Mouse (Mus musculus): ENCODE measurements around the gene Nfe2l3. TPM values are rescaled to one million over a fixed set of nuclear protein-coding genes. Genes with fewer than 3 reads are reported as not detected.

Nfe2l3 gene
- polyA plus RNA-seq, 1 experiment from 2014 or later: 2.8 TPM

DNA sequence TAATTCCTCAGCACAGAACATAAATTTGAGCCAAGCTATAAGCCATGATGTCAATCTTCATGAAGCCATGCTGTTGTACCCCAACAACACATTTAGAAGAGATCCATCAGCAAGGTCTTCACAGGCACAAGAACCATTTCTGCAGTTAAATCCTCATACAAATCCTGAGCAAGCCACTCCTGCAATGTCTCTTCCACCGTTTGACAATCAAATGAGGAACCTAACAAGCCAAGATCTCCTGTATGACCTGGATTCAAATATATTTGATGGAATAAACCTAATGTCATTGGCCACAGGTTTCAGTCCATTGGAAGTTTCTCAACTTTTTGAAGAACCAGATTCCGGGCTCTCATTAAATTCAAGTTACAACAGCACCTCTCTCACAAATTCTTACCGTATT, 24.8 kb downstream of the Nfe2l3 start:
- no peak overlapping the region for H3K4me3 ChIP-seq
- H3K4me1 ChIP-seq (replicated peaks): peaks cover 7% of the 10 kb centered on the region
- H3K27ac ChIP-seq (replicated peaks): no peak overlapping the region
- H3K27me3 ChIP-seq: no peaks in the 10 kb centered on the region
- H3K9me3 ChIP-seq: no peaks in the 10 kb centered on the region
- peaks cover 44% of the 10 kb centered on the region for H3K36me3 ChIP-seq
- no peak overlapping the region for H3K4me2 ChIP-seq
- no peak for ATAC-seq (ENCODE audit: low read depth)
- H3K9ac ChIP-seq: no peak overlapping the region
- WGBS: 82% methylated on average over 3 of the region's 3 CpGs

DNA sequence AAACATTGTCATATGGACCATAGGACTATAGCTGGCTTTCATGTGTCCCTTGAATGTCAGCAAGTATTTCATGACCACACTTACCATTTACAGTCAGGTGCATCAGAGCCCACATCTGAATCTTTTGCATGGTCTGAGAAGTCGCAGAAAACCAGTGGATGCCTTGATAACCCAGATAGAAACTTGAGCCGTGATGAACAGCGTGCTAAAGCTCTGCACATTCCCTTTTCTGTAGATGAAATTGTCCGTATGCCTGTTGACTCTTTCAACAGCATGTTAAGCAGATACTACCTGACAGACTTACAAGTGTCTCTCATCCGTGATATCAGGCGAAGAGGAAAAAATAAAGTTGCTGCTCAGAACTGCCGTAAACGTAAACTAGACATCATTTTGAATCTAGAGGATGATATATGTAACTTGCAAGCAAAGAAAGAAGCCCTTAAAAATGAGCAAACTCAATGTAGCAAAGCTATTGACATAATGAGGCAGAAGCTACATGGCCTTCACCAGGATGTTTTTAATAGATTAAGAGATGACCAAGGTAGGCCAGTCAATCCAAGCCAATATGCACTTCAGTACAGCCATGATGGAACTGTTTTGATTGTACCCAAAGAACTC, 25.4 kb downstream of the Nfe2l3 start:
- H3K4me3 ChIP-seq: no peak overlapping the region
- H3K9me3 ChIP-seq: no peaks in the 10 kb centered on the region
- no peak overlapping the region for H3K9ac ChIP-seq
- H3K27me3 ChIP-seq: no peaks in the 10 kb centered on the region
- 85% methylated on average over 8 of the region's 8 CpGs for WGBS
- H3K4me2 ChIP-seq: no peak overlapping the region
- H3K4me1 ChIP-seq (replicated peaks): peaks cover 7% of the 10 kb centered on the region
- ATAC-seq (ENCODE audit: low read depth): no peak
- peaks cover 46% of the 10 kb centered on the region for H3K36me3 ChIP-seq
- H3K27ac ChIP-seq (replicated peaks): no peak overlapping the region

DNA sequence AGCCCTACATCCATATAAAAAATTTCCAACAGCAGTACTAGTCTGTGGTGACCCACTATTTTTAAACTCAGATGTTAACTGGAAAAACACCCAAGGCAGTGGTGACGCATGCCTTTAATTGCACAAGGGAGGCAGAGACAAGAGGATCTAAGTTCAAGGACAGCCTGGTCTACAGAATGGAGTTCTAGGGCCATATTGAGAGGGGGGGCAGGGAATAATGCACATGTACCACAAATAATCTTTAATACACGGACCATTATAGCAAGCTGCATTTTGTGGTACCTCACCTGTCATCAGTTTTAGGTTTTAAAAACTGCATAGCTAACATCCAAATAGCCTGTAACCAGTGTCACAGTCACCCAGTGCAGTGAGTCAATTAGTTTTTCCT, 26.4 kb downstream of the Nfe2l3 start:
- peaks cover 8% of the 10 kb centered on the region for H3K4me1 ChIP-seq (replicated peaks)
- WGBS: 51% methylated on average over 2 of the region's 2 CpGs
- H3K27me3 ChIP-seq: no peaks in the 10 kb centered on the region
- H3K9ac ChIP-seq: no peak overlapping the region
- no peaks in the 10 kb centered on the region for H3K9me3 ChIP-seq
- H3K4me3 ChIP-seq: no peak overlapping the region
- peaks cover 56% of the 10 kb centered on the region for H3K36me3 ChIP-seq
- ATAC-seq (ENCODE audit: low read depth): 0 out of 2 replicates have a peak, but pooled peaks have one; percentile 16
- no peak overlapping the region for H3K4me2 ChIP-seq
- no peak overlapping the region for H3K27ac ChIP-seq (replicated peaks)

DNA sequence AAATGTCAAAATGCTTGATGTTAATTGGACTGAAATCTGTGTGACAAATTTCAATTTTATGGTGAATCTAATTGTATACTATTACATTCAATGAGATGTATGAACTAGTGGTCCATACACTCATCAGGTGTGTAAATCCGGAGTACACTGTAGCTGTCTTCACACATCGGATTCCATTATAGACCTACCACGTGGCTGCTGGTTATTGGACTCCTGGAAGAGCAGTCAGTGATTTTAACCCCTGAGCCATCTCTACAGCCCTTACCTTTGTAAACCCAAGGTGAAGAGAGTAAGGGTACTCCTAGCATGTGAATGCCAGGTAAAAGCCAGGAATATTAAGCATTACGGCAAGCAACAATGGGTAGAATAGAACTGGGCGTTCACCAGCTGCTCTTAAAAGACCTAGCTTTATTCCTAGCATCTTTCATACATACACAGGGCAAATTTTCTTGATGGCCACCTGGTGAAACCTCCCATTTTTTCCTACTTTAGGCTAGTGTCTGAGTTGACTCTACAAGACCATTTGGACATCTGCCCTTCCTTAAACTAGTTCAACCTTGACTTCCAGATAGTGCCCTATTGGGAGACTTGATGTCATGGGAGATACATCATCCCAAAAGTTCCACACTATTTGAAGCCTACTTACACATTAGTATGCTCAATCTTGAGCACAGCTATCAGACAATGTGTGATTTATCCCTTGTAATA, 27.0 kb downstream of the Nfe2l3 start:
- 37% methylated on average over 5 of the region's 5 CpGs for WGBS
- no peak overlapping the region for H3K4me2 ChIP-seq
- peaks cover 12% of the 10 kb centered on the region for H3K4me1 ChIP-seq (replicated peaks)
- no peak overlapping the region for H3K9ac ChIP-seq
- no peak overlapping the region for H3K4me3 ChIP-seq
- H3K27ac ChIP-seq (replicated peaks): no peak overlapping the region
- ATAC-seq (ENCODE audit: low read depth): peak; percentile 52
- peaks cover 60% of the 10 kb centered on the region for H3K36me3 ChIP-seq
- H3K27me3 ChIP-seq: no peaks in the 10 kb centered on the region
- H3K9me3 ChIP-seq: no peaks in the 10 kb centered on the region

DNA sequence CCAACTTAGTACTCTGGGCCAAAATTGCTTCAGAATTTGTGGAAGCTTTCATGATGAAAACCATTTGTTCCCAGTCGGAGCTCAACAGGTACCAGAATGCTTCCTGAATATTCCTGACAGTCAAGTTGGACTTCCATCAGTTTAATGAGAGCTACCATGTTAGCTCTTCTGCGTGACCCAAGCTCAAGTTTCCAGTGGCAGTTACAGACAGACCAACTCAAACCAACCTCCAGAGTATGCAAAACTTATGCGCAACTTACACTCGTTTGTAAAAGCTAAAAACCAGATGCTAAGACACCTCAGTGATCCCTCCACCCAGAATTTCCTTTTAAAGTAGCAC, 27.5 kb downstream of the Nfe2l3 start:
- Histone ChIP-seq H3K9me3 (no peaks in the 10 kb centered on the region), H3K4me2 (no peak overlapping the region), H3K4me3 (no peak overlapping the region), H3K36me3 (peaks cover 64% of the 10 kb centered on the region), H3K9ac (no peak overlapping the region), H3K27ac (replicated peaks) (no peak overlapping the region), H3K4me1 (replicated peaks) (peaks cover 15% of the 10 kb centered on the region), H3K27me3 (no peaks in the 10 kb centered on the region)
- 81% methylated on average over 4 of the region's 4 CpGs for WGBS
- ATAC-seq (ENCODE audit: low read depth): no peak

DNA sequence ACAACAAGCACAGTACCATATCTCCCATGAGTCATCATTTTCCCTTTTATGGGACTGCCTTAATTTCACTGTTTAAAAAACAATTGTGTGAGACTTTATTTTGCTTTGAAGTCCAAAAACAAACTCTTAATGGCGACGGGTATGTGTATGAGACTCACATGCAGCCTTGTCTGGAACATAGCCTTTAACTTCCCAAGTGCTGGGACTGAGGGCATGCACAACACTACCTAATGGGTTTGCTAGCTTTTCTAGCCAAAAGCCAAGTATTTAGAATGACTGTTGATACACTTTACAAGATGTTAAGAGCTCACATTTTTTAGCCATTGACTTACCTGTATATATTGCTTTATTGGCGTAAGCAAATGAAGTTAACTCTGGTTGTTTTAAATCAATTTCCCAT, 27.9 kb downstream of the Nfe2l3 start:
- H3K9me3 ChIP-seq: no peaks in the 10 kb centered on the region
- no peak for ATAC-seq (ENCODE audit: low read depth)
- 79% methylated on average over 3 of the region's 3 CpGs for WGBS
- H3K36me3 ChIP-seq: peaks cover 67% of the 10 kb centered on the region
- H3K4me2 ChIP-seq: no peak overlapping the region
- no peak overlapping the region for H3K4me3 ChIP-seq
- peaks cover 19% of the 10 kb centered on the region for H3K4me1 ChIP-seq (replicated peaks)
- H3K27ac ChIP-seq (replicated peaks): no peak overlapping the region
- no peak overlapping the region for H3K9ac ChIP-seq
- no peaks in the 10 kb centered on the region for H3K27me3 ChIP-seq

DNA sequence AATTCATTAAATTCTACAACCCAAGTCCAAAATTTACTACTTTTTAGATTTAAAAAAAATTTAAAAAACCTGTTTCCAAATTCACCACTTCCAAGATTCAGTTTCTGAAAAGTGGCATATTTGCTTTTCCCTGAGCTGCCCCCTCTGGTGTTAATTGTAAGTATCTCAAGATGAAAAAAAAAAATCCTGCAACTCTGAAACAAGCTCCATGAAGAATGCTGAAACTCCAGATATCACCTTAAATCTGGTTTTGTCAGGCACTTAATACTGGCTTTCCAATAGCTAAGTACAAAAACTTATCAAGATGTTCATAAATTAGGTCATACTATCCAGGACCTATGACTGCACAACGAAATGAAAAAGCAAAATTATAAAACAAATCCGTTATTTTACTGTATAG, 35.2 kb downstream of the Nfe2l3 start:
- Histone ChIP-seq H3K36me3 (peaks cover 41% of the 10 kb centered on the region), H3K9me3 (no peaks in the 10 kb centered on the region), H3K4me1 (replicated peaks) (peaks cover 48% of the 10 kb centered on the region), H3K27ac (replicated peaks) (no peak overlapping the region), H3K27me3 (no peaks in the 10 kb centered on the region), H3K4me2 (peak overlapping the region; percentile 79), H3K4me3 (peak overlapping the region; percentile 98), H3K9ac (peak overlapping the region; percentile 100)
- ATAC-seq (ENCODE audit: low read depth): no peak
- 1% methylated on average over 2 of the region's 2 CpGs for WGBS

DNA sequence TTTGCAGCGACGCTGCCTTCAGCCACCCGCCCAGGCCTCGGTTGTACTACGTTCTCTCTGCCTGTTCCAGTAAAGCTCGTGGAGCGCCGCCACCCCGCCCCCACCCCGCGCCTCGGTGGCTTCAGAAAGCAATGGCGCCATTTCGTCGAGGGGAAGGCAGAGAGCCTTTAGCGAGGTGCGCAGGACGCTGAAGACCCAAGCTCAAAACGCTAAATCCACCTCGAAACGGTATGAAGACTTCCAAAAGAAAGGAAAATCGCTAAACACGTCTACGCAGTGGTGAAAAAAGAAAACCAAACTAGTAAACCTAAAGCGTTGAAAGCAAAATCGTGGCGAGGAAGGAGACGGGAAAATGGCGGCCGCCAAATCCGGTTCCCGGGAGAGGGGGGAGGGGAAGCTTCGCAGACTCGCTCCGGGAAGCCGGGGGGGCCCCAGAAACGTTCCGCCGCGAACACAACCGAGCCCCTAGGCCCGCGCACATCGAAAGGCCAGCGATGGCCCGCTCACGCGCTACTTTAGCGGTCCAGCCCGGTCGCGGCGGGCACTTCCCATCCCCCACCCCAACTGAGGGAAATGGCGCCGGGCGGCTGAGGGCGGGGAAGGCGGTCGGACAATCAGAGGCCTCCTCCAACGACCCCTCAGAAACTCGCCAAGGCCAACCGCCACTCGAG, 36.6 kb downstream of the Nfe2l3 start:
- Histone ChIP-seq H3K27me3 (no peaks in the 10 kb centered on the region), H3K4me3 (peak overlapping the region; percentile 98), H3K4me1 (replicated peaks) (peaks cover 53% of the 10 kb centered on the region), H3K27ac (replicated peaks) (peak overlapping the region; percentile 100), H3K4me2 (peak overlapping the region; percentile 79), H3K9ac (peak overlapping the region; percentile 100), H3K36me3 (peaks cover 44% of the 10 kb centered on the region), H3K9me3 (no peaks in the 10 kb centered on the region)
- peak; percentile 51 for ATAC-seq (ENCODE audit: low read depth)
- WGBS: under 1% methylated on average over 60 of the region's 63 CpGs

DNA sequence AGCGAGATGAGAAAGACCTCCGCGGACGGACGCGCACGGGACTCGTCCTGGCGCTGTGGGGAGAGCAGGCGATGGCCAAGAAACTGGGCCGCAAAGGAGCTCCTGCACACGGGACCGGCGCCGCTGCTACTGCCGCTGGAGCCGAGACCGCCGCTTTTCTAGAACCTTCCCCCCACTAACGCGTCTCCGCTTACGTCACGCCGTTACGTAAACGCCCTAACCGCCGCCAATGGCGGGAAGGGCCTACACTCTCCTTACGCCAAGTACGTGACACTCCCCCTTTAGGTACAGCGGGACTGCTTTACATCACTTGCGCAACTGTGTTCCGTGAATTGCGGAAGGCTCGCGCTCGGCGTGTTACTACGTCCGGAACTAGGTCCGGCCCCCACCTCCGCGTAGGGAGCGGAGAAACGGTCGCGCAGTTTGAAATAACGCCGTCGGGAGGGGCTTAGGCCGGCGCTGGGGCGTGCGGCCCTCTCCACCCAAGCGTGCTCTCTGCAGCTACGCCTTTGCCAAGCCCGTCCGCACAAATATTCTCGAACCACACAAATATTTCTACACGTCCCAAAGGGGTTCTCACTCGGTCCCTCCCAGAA, 37.3 kb downstream of the Nfe2l3 start, which contains the start of gene Hnrnpa2b1:
TSS of gene Hnrnpa2b1 (minus strand) at position 180 of the 596 bp plus-strand sequence.
- ATAC-seq (ENCODE audit: low read depth): peak; percentile 91
- peak within 1 kb of the TSS; percentile 98 for H3K4me3 ChIP-seq
- H3K4me2 ChIP-seq: peak within 1 kb of the TSS; percentile 79
- H3K9ac ChIP-seq: peak within 1 kb of the TSS; percentile 100
- no peaks in the 10 kb centered on the region for H3K27me3 ChIP-seq
- peak within 1 kb of the TSS; percentile 100 for H3K27ac ChIP-seq (replicated peaks)
- under 1% methylated on average over 63 of the region's 63 CpGs for WGBS
- H3K9me3 ChIP-seq: no peaks in the 10 kb centered on the region
- H3K4me1 ChIP-seq (replicated peaks): peaks cover 55% of the 10 kb centered on the region
- peaks cover 46% of the 10 kb centered on the region for H3K36me3 ChIP-seq

DNA sequence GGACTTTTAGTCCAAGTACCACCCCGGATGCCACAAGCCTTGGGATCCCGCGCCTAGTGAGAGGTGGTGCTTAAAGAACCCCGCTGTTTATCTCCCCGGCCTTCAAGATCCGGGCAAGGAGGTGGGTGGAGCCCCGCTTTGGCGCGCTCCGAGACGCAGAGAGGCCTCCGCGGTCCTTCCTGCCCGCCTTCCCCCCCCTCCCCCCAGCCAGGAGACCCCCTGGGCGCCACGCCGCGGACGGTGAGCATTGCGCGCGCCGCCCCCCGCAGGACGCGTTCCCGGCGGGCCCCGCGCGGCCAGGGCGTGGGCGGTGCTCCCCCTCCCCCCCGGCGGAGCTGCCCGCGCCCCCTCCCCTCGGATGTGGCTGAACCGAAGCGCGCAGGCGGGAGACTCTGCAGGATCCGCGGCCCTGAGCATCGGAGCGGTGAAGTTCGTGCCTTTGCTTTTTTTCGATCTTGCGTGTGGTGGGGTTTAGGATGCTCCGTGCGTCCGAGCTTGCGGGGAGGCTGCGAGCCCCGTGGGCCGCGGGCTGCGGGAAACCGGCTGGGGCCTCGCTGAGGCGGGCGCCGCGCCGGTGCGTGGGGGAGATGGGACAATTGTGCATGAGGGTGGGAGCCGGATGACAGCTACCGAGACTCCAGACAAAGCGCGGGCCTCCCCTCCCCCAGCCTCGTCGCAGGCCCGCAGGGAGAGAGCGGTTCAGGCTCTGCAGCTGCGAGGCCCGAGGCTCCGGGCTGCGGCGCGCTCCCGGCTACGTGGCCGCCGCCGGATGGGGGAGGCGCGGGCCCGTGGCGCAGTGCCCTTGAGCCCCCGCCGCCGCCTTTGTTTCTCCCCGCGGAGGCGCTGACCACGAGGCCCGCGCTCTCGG, 38.1 kb downstream of the Nfe2l3 start, which contains the start of gene Cbx3:
TSS of gene Cbx3 (plus strand) at position 50 of the 868 bp plus-strand sequence.
- ATAC-seq (ENCODE audit: low read depth): peak; percentile 87
- H3K4me1 ChIP-seq (replicated peaks): peaks cover 49% of the 10 kb centered on the region
- peak within 1 kb of the TSS; percentile 98 for H3K4me3 ChIP-seq
- H3K27ac ChIP-seq (replicated peaks): peak within 1 kb of the TSS; percentile 100
- peak within 1 kb of the TSS; percentile 67 for H3K4me2 ChIP-seq
- under 1% methylated on average over 89 of the region's 99 CpGs for WGBS
- no peaks in the 10 kb centered on the region for H3K9me3 ChIP-seq
- H3K27me3 ChIP-seq: no peaks in the 10 kb centered on the region
- H3K36me3 ChIP-seq: peaks cover 45% of the 10 kb centered on the region
- peak within 1 kb of the TSS; percentile 100 for H3K9ac ChIP-seq

DNA sequence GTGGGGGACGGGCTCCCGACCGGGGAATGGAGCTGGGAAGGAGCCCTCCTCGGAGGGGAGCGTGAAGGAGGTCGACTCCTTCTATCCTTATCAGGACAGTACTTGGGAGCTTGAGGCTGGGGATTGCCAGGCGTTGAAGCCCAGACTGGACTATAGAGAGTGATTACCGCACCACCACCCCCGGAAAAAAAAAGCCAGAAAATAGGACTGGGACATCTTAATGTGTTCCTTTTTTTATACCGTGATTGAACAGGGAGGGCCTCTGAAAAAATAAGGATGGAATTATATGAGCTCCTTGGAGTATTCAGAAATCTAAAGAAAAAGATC, 38.7 kb downstream of the Nfe2l3 start:
- Histone ChIP-seq H3K4me3 (peak overlapping the region; percentile 98), H3K4me2 (peak overlapping the region; percentile 67), H3K27me3 (no peaks in the 10 kb centered on the region), H3K9ac (peak overlapping the region; percentile 100), H3K27ac (replicated peaks) (peak overlapping the region; percentile 100), H3K9me3 (no peaks in the 10 kb centered on the region), H3K4me1 (replicated peaks) (peaks cover 43% of the 10 kb centered on the region), H3K36me3 (peaks cover 44% of the 10 kb centered on the region)
- under 1% methylated on average over 10 of the region's 10 CpGs for WGBS
- no peak; the same call in 1 of the 2 replicates for ATAC-seq (ENCODE audit: low read depth)
